Mouse (Mus musculus) liver, embryonic 16.5 days (tissue): ENCODE results near the gene Emp1. TPM values are rescaled to one million over a fixed set of nuclear protein-coding genes. Genes with fewer than 3 reads are reported as not detected.

Experiments
- ATAC-seq: fragments of 200-750 bp; cut with Nextera tagmentation; 2 replicates; pipeline ENCODE4 v1.8.0; 2017; ENCODE audit warnings: low read depth, mild to moderate bottlenecking, moderate number of reproducible peaks, moderate library complexity
- H3K27ac ChIP-seq: fragments of 300-500 bp; sonication (generic); 2 replicates; pipeline ENCODE4 v1.5.1; 2014; ENCODE audit warnings: mild to moderate bottlenecking, low read length
- H3K27me3 ChIP-seq: fragments of 300-500 bp; sonication (generic); 2 replicates; pipeline ENCODE4 v1.6.1; 2014; ENCODE audit warnings: low read depth, low read length, mixed read lengths; ENCODE audit not compliant: control insufficient read depth, insufficient read depth
- H3K36me3 ChIP-seq: fragments of 300-500 bp; sonication (generic); 2 replicates; pipeline ENCODE4 v1.6.1; 2014; ENCODE audit warnings: mild to moderate bottlenecking; ENCODE audit not compliant: control insufficient read depth, insufficient read depth
- H3K4me1 ChIP-seq: fragments of 300-500 bp; sonication (generic); 2 replicates; pipeline ENCODE4 v1.6.1; 2014; ENCODE audit warnings: low read depth, low read length, mixed read lengths; ENCODE audit not compliant: control insufficient read depth
- H3K4me2 ChIP-seq: fragments of 300-500 bp; sonication (generic); 2 replicates; pipeline ENCODE4 v1.6.1; 2014; ENCODE audit warnings: low read depth, low read length, mixed read lengths
- H3K4me3 ChIP-seq: fragments of 300-500 bp; sonication (generic); 2 replicates; pipeline ENCODE4 v1.5.1; 2014; ENCODE audit warnings: low read depth, mild to moderate bottlenecking, low read length
- H3K9ac ChIP-seq: fragments of 300-500 bp; sonication (generic); 2 replicates; pipeline ENCODE4 v1.6.1; 2014; ENCODE audit warnings: low read depth, low read length
- H3K9me3 ChIP-seq: fragments of 300-500 bp; sonication (generic); replicated peaks from 2 replicates; pipeline ENCODE4 v1.6.1; 2016; ENCODE audit warnings: low read length; ENCODE audit not compliant: control insufficient read depth
- WGBS: fragments of 180-500 bp; shearing (Covaris S2); extraction: QIAGEN DNeasy Blood & Tissue Kit; methylation state at CpG from one replicate; pipeline ENCODE4 v1.1.7; 2014; ENCODE audit not compliant: insufficient replicate concordance; 5-methylcytosine and 5-hydroxymethylcytosine counted together
- polyA plus RNA-seq: library from polyadenylated mRNA; unstranded; fragments of >200 nt; fragmentation: Nextera tagmentation; extraction: Ambion mirVana; gene quantifications from 2 replicates; pipeline ENCODE4 v1.2.1, GENCODE M21; 2015

The Emp1 gene
- polyA plus RNA-seq, 1 experiment from 2014 or later = 2.2 TPM

GRCm38 (mm10) chr6:135411712-135412319 is 49.5 kb downstream of the Emp1 start:
- ATAC-seq = no peak
- H3K9ac ChIP-seq = no peak overlapping the region
- H3K27me3 ChIP-seq = no peaks in the 10 kb centered on the region
- H3K4me2 ChIP-seq = no peak overlapping the region
- no peaks in the 10 kb centered on the region for H3K4me1 ChIP-seq
- H3K27ac ChIP-seq = no peak overlapping the region
- H3K36me3 ChIP-seq = no peaks in the 10 kb centered on the region
- WGBS = 68% methylated on average over 10 of the region's 10 CpGs
- no peaks in the 10 kb centered on the region for H3K9me3 ChIP-seq
- no peak overlapping the region for H3K4me3 ChIP-seq

GRCm38 (mm10) chr6:135412649-135413048 is 50.3 kb downstream of the Emp1 start:
- WGBS = 53% methylated on average over 6 of the region's 6 CpGs
- no peak overlapping the region for H3K4me2 ChIP-seq
- ATAC-seq = no peak
- no peak overlapping the region for H3K4me3 ChIP-seq
- no peak overlapping the region for H3K27ac ChIP-seq
- no peaks in the 10 kb centered on the region for H3K9me3 ChIP-seq
- no peak overlapping the region for H3K9ac ChIP-seq
- H3K27me3 ChIP-seq = no peaks in the 10 kb centered on the region
- no peaks in the 10 kb centered on the region for H3K4me1 ChIP-seq
- H3K36me3 ChIP-seq = no peaks in the 10 kb centered on the region

GRCm38 (mm10) chr6:135417459-135417858 is 55.1 kb downstream of the Emp1 start:
- no peaks in the 10 kb centered on the region for H3K27me3 ChIP-seq
- H3K36me3 ChIP-seq = no peaks in the 10 kb centered on the region
- ATAC-seq = no peak
- H3K9me3 ChIP-seq = no peaks in the 10 kb centered on the region
- H3K4me1 ChIP-seq = no peaks in the 10 kb centered on the region
- no peak overlapping the region for H3K4me2 ChIP-seq
- no peak overlapping the region for H3K27ac ChIP-seq
- H3K4me3 ChIP-seq = no peak overlapping the region
- 16% methylated on average over 5 of the region's 5 CpGs for WGBS
- no peak overlapping the region for H3K9ac ChIP-seq

GRCm38 (mm10) chr6:135418223-135418824 is 56.0 kb downstream of the Emp1 start:
- Histone ChIP-seq H3K27ac (no peak overlapping the region), H3K9me3 (no peaks in the 10 kb centered on the region), H3K4me1 (no peaks in the 10 kb centered on the region), H3K9ac (no peak overlapping the region), H3K4me3 (no peak overlapping the region), H3K27me3 (no peaks in the 10 kb centered on the region), H3K36me3 (no peaks in the 10 kb centered on the region), H3K4me2 (no peak overlapping the region)
- WGBS = 19% methylated on average over 8 of the region's 8 CpGs
- ATAC-seq = no peak

GRCm38 (mm10) chr6:135428246-135428645 is 65.9 kb downstream of the Emp1 start:
- no peaks in the 10 kb centered on the region for H3K9me3 ChIP-seq
- ATAC-seq = no peak
- no peak overlapping the region for H3K4me3 ChIP-seq
- H3K27ac ChIP-seq = no peak overlapping the region
- H3K4me2 ChIP-seq = no peak overlapping the region
- 21% methylated on average over 2 of the region's 2 CpGs for WGBS
- H3K4me1 ChIP-seq = no peaks in the 10 kb centered on the region
- H3K36me3 ChIP-seq = no peaks in the 10 kb centered on the region
- H3K27me3 ChIP-seq = no peaks in the 10 kb centered on the region
- H3K9ac ChIP-seq = no peak overlapping the region

- Histone ChIP-seq H3K4me1 (no peaks in the 10 kb centered on the region), H3K4me2 (no peak overlapping the region), H3K27me3 (no peaks in the 10 kb centered on the region), H3K36me3 (no peaks in the 10 kb centered on the region), H3K4me3 (no peak overlapping the region), H3K9ac (no peak overlapping the region), H3K27ac (no peak overlapping the region), H3K9me3 (no peaks in the 10 kb centered on the region)
- 63% methylated on average over 8 of the region's 8 CpGs for WGBS
- ATAC-seq = no peak
These were observed 67.0 kb downstream of the Emp1 start for GRCm38 (mm10) chr6:135429268-135429909.

- Histone ChIP-seq H3K4me1 (no peaks in the 10 kb centered on the region), H3K9ac (no peak overlapping the region), H3K27me3 (no peaks in the 10 kb centered on the region), H3K4me2 (no peak overlapping the region), H3K9me3 (no peaks in the 10 kb centered on the region), H3K4me3 (no peak overlapping the region), H3K27ac (no peak overlapping the region), H3K36me3 (no peaks in the 10 kb centered on the region)
- ATAC-seq = no peak
- WGBS = 58% methylated on average over 8 of the region's 8 CpGs
These were observed 68.2 kb downstream of the Emp1 start for GRCm38 (mm10) chr6:135430441-135430970.
